Mouse (Mus musculus) forebrain, embryonic 10.5 days (tissue): Measurements from ENCODE around the gene Slc7a5. TPM values are rescaled to one million over a fixed set of nuclear protein-coding genes. Genes with fewer than 3 reads are reported as not detected.
A peak's percentile ranks its signal among the peaks of the same experiment; 100 is the strongest.

Source experiments
- DNase-seq: peaks from one replicate; pipeline ENCODE4 v3.0.0-alpha.2; 2017; ENCODE audit warnings: low spot score; ENCODE audit errors: extremely low spot score
- H3K27ac ChIP-seq: fragments of 300-500 bp; sonication (generic); 2 replicates; pipeline ENCODE4 v1.5.1; 2016; ENCODE audit warnings: mild to moderate bottlenecking
- H3K27me3 ChIP-seq: fragments of 300-500 bp; sonication (generic); 2 replicates; pipeline ENCODE4 v1.6.1; 2016; ENCODE audit warnings: mild to moderate bottlenecking; ENCODE audit not compliant: poor library complexity, severe bottlenecking
- H3K36me3 ChIP-seq: fragments of 300-500 bp; sonication (generic); replicated peaks from 2 replicates; pipeline ENCODE4 v1.6.1; 2016; ENCODE audit warnings: mild to moderate bottlenecking, moderate library complexity
- H3K4me1 ChIP-seq: fragments of 300-500 bp; sonication (generic); 2 replicates; pipeline ENCODE4 v1.6.1; 2016
- H3K4me3 ChIP-seq: fragments of 300-500 bp; sonication (generic); 2 replicates; pipeline ENCODE4 v1.5.1; 2016; ENCODE audit warnings: mild to moderate bottlenecking, moderate library complexity
- H3K9me3 ChIP-seq: fragments of 300-500 bp; sonication (generic); 2 replicates; pipeline ENCODE4 v1.6.1; 2016; ENCODE audit warnings: mild to moderate bottlenecking, moderate library complexity
- WGBS: fragments of 180-500 bp; shearing (Covaris S2); methylation state at CpG from one replicate; pipeline ENCODE4 v1.1.7; 2016; 5-methylcytosine and 5-hydroxymethylcytosine counted together
- polyA plus RNA-seq: library from polyadenylated mRNA; unstranded; fragments of >200 nt; fragmentation: Nextera tagmentation; extraction: Ambion mirVana; gene quantifications from 2 replicates; pipeline ENCODE4 v1.2.1, GENCODE M21; 2016

Gene Slc7a5
- polyA plus RNA-seq, 1 experiment from 2014 or later, result 30.5 TPM

DNA sequence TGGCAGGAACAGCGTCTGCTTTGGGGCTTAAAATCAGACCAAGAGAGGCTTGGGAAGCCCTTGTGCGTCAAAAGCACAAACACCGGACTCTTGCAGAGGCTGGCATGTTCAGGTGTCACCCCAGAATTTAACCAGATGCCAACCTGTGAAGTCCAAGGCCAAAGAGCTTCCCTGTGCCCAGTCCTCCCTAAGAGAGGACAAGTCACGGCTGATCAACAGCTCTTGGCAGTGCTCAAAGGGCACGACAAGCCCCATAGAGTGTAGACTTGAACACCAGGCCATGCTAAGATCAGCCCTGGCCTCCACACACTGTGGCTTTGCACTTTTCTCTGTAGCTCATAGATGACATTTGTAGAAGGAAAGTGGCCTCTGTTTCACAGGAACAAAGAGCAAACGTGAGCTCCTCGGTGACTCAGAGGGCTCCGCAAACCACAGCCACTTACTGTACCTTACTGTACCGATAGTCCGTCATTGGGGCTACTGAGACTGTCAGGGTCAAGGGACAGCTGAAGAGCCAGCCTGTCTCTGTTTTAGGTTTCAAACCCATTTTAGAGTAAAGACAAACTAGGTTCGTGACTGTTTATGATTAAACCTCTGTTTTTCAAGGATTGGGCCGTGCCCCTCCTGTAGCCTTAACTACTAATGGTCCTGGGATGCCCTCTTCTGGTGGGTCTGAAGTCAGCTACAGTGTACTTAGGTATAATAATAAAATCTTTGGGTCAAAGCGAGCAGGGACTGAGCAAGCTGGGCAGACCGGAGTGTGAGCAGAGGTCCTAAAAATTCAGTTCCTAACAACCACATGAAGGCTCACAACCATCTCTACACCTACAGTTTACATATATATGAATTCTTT, 25.4 kb upstream of the Slc7a5 start:
- no peaks in the 10 kb centered on the region for H3K9me3 ChIP-seq
- no peaks in the 10 kb centered on the region for H3K27me3 ChIP-seq
- H3K36me3 ChIP-seq, result no peaks in the 10 kb centered on the region
- WGBS, result 88% methylated on average over 14 of the region's 14 CpGs
- no peak overlapping the region for H3K27ac ChIP-seq
- no peak overlapping the region for H3K4me3 ChIP-seq
- no peak for DNase-seq
- H3K4me1 ChIP-seq, result peaks cover 23% of the 10 kb centered on the region

- no peak for DNase-seq
- Histone ChIP-seq H3K9me3 (no peaks in the 10 kb centered on the region), H3K4me3 (no peak overlapping the region), H3K27me3 (no peaks in the 10 kb centered on the region), H3K27ac (no peak overlapping the region), H3K4me1 (peaks cover 23% of the 10 kb centered on the region), H3K36me3 (no peaks in the 10 kb centered on the region)
- 81% methylated on average over 12 of the region's 12 CpGs for WGBS
These were observed 24.7 kb upstream of the Slc7a5 start for GRCm38 (mm10) chr8:121932026-121932667.

- Histone ChIP-seq H3K27ac (no peak overlapping the region), H3K4me3 (no peak overlapping the region), H3K9me3 (no peaks in the 10 kb centered on the region), H3K27me3 (no peaks in the 10 kb centered on the region), H3K36me3 (no peaks in the 10 kb centered on the region), H3K4me1 (peaks cover 21% of the 10 kb centered on the region)
- WGBS, result 87% methylated on average over 7 of the region's 7 CpGs
- DNase-seq, result no peak
These were observed 24.1 kb upstream of the Slc7a5 start for GRCm38 (mm10) chr8:121931571-121931970.

DNA sequence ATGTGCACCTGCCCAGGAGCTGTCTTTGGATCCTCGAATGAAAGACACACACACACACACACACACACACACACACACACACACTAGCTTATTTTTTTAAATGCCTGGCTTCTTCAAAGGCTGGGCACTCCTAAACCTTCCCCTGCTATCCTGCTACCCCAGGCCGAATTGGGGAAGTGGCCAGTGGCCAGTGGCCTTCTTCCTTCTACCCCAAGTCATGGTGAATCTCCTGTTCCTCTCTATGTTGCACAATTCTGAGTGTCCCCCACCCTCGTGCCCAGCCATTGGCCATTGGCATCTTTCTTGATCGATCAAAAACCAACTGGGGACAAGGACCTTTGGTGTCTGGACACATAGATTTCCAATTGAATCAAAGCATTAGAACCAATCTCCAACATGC, 22.6 kb upstream of the Slc7a5 start:
- H3K4me3 ChIP-seq, result no peak overlapping the region
- 90% methylated on average over 4 of the region's 4 CpGs for WGBS

DNA sequence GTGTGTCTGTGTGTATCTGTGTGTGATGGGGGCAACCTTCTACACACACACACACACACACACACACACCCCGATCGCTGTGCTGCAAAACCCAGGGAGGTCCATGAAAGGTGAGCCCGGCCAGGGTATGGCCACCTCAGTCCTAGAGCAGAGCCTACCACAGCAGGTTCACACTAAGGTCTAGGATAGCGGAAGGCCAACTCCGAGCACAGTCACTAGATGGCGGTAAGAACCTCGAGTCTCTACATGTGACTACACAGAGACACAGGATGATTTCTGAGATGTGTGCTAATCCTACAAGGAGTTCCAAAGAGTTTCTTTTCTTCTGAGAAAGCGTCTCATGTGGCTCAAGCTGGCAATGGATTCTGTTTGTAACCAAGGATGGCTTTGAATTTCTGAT, 19.8 kb upstream of the Slc7a5 start:
- Histone ChIP-seq H3K27me3 (no peaks in the 10 kb centered on the region), H3K4me1 (peaks cover under 1% of the 10 kb centered on the region; the same call in 1 of the 2 replicates), H3K4me3 (no peak overlapping the region), H3K9me3 (no peaks in the 10 kb centered on the region), H3K27ac (no peak overlapping the region), H3K36me3 (no peaks in the 10 kb centered on the region)
- no peak for DNase-seq
- WGBS, result 47% methylated on average over 8 of the region's 8 CpGs

More for the DNA sequence above, 22.6 kb upstream of the Slc7a5 start:
- H3K36me3 ChIP-seq, result no peaks in the 10 kb centered on the region
- DNase-seq, result no peak
- H3K9me3 ChIP-seq, result no peaks in the 10 kb centered on the region
- H3K27ac ChIP-seq, result no peak overlapping the region
- H3K27me3 ChIP-seq, result no peaks in the 10 kb centered on the region
- peaks cover 8% of the 10 kb centered on the region for H3K4me1 ChIP-seq

DNA sequence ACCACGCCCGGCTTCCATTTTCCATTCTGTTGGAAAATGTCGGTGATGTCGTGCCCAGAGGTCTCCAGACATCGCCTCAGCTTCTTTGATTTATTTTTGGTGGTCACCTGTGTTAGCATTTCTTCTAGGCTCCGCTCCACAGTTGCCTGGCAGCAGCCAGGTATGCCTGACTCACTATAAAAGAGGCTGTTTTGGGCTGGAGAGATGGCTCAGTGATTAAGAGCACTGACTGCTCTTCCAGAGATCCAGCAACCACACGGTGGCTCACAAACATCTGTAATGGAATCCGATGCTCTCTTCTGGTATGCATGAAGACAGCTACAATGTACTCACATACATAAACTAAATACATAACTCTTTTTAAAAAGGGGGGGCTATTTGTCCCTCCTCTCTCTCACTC, 18.8 kb upstream of the Slc7a5 start:
- WGBS, result 71% methylated on average over 8 of the region's 8 CpGs
- Histone ChIP-seq H3K27ac (no peak overlapping the region), H3K4me3 (no peak overlapping the region), H3K36me3 (no peaks in the 10 kb centered on the region), H3K9me3 (no peaks in the 10 kb centered on the region), H3K4me1 (peaks cover 7% of the 10 kb centered on the region; the same call in 1 of the 2 replicates), H3K27me3 (no peaks in the 10 kb centered on the region)
- no peak for DNase-seq

DNA sequence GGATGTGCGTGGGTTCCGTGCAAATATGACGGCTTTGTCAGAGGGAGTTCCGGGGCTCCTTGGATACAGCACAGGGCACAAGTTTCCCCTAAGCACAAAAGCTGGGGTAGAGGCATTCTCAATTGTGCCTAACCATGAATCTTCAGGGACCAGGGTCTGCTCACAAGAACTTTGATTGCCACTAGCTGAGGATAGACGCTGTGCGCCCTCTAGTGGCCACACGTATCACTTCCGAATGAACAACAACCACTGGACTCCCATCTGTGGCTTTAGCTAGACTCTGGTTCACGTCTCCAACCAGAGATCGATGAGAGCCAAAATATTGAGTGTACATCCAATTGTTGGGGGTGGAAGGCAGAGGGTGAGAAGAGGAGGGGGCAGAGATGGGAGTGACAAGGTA, 18.1 kb upstream of the Slc7a5 start:
- H3K36me3 ChIP-seq, result no peaks in the 10 kb centered on the region
- 33% methylated on average over 10 of the region's 10 CpGs for WGBS
- no peaks in the 10 kb centered on the region for H3K27me3 ChIP-seq
- peaks cover 7% of the 10 kb centered on the region; the same call in 1 of the 2 replicates for H3K4me1 ChIP-seq
- H3K27ac ChIP-seq, result no peak overlapping the region
- H3K9me3 ChIP-seq, result no peaks in the 10 kb centered on the region
- peak; percentile 84 for DNase-seq
- no peak overlapping the region for H3K4me3 ChIP-seq

- Histone ChIP-seq H3K27ac (no peak overlapping the region), H3K4me3 (no peak overlapping the region), H3K4me1 (peaks cover 11% of the 10 kb centered on the region), H3K36me3 (no peaks in the 10 kb centered on the region), H3K9me3 (no peaks in the 10 kb centered on the region), H3K27me3 (no peaks in the 10 kb centered on the region)
- 86% methylated on average over 5 of the region's 5 CpGs for WGBS
- no peak for DNase-seq
These were observed 17.2 kb upstream of the Slc7a5 start for GRCm38 (mm10) chr8:121924681-121925080.

- DNase-seq, result no peak
- H3K4me3 ChIP-seq, result no peak overlapping the region
- no peaks in the 10 kb centered on the region for H3K36me3 ChIP-seq
- no peaks in the 10 kb centered on the region for H3K27me3 ChIP-seq
- H3K27ac ChIP-seq, result peak overlapping the region; percentile 53; the same call in 1 of the 2 replicates
- no peaks in the 10 kb centered on the region for H3K9me3 ChIP-seq
- H3K4me1 ChIP-seq, result peaks cover 17% of the 10 kb centered on the region
- 85% methylated on average over 8 of the region's 8 CpGs for WGBS
These were observed 14.6 kb upstream of the Slc7a5 start for GRCm38 (mm10) chr8:121922101-121922500.

DNA sequence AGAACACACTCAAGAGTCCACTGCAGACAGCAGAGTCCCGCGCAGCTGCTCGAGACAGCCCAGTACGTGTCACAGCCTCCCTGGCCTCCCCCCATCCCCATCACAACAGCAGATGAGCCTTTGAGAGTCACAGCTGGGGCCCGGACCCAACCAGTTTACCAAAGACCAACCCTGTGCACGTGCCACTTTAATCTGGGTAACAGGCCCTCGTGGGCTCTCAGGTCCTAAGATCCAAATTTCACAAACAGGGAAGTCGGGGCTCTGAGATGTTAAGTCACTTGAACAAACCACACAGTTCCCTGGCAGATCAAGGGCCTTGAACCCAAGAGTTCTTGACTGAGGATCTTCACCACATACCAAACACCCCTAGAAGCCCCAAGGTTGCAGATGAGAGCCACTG, 14.1 kb upstream of the Slc7a5 start:
- 80% methylated on average over 8 of the region's 8 CpGs for WGBS
- DNase-seq, result no peak
- Histone ChIP-seq H3K36me3 (no peaks in the 10 kb centered on the region), H3K9me3 (no peaks in the 10 kb centered on the region), H3K27ac (peak overlapping the region; percentile 53), H3K4me1 (peaks cover 17% of the 10 kb centered on the region), H3K27me3 (no peaks in the 10 kb centered on the region), H3K4me3 (no peak overlapping the region)

- 0 out of 2 replicates have a peak overlapping the region, but pooled peaks have one; percentile 12 for H3K27ac ChIP-seq
- 58% methylated on average over 3 of the region's 3 CpGs for WGBS
- no peaks in the 10 kb centered on the region for H3K27me3 ChIP-seq
- no peak for DNase-seq
- no peak overlapping the region for H3K4me3 ChIP-seq
- H3K4me1 ChIP-seq, result peaks cover 21% of the 10 kb centered on the region
- no peaks in the 10 kb centered on the region for H3K9me3 ChIP-seq
- no peaks in the 10 kb centered on the region for H3K36me3 ChIP-seq
These were observed 12.2 kb upstream of the Slc7a5 start for GRCm38 (mm10) chr8:121919731-121920130.

DNA sequence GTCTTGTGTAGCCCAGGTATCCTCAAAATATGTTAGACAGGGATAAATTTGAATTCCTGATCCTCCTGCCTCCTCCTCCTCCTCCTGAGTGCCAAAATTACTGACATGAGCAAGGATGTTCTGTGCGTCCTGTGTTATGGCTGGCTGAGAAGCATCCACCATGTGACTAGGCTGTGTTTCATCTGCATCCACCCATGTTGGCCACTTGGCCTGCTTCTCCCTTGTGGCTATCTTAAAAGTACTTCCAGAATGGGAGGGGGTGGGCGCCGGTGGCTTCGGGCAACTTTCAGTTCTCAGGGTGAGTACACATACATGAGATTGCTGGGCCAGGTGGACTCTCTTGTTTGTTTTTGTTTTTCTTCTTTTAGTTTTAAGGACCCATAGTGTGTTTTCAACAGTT, 11.7 kb upstream of the Slc7a5 start:
- peaks cover 27% of the 10 kb centered on the region for H3K4me1 ChIP-seq
- DNase-seq, result no peak
- no peaks in the 10 kb centered on the region for H3K9me3 ChIP-seq
- no peaks in the 10 kb centered on the region for H3K36me3 ChIP-seq
- H3K4me3 ChIP-seq, result no peak overlapping the region
- no peaks in the 10 kb centered on the region; the same call in 1 of the 2 replicates for H3K27me3 ChIP-seq
- 84% methylated on average over 4 of the region's 4 CpGs for WGBS
- H3K27ac ChIP-seq, result no peak overlapping the region

DNA sequence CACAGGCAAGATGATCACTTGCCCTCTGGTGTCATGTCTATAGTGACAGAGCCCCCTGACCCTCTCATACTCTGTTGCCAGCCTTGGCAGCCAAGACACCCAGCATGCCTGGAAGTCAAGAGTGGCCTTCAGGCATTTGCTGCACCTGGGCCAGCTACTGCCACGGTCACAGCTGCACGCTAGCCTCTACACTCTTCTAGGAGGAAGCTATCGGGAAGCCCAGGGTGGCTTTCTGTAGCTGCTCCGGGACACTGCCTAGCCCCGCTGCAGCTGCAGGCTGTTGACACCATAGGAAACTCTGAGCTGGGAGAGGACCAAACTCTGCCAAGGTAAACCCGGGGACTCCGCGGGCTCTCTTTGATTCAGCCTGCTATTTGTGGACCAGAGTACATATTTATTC, 5.9 kb upstream of the Slc7a5 start:
- Histone ChIP-seq H3K4me3 (no peak overlapping the region), H3K27ac (no peak overlapping the region), H3K4me1 (peaks cover 26% of the 10 kb centered on the region), H3K9me3 (no peaks in the 10 kb centered on the region), H3K27me3 (peaks cover 16% of the 10 kb centered on the region), H3K36me3 (no peaks in the 10 kb centered on the region)
- WGBS, result 87% methylated on average over 8 of the region's 8 CpGs
- no peak for DNase-seq
